Mouse (Mus musculus) C2C12 (cell line): ENCODE results near the gene Washc1. TPM values are rescaled to one million over a fixed set of nuclear protein-coding genes. Genes with fewer than 3 reads are reported as not detected.
A peak's percentile ranks its signal among the peaks of the same experiment; 100 is the strongest.

Experiments used
- H3K27me3 ChIP-seq: one replicate; pipeline ENCODE4 v1.6.1; 2011; ENCODE audit not compliant: control insufficient read depth, insufficient read depth, insufficient read length
- H3K36me3 ChIP-seq: one replicate; pipeline ENCODE4 v1.6.1; 2011; ENCODE audit not compliant: control insufficient read depth, insufficient read depth
- H3K4me3 ChIP-seq: one replicate; pipeline ENCODE4 v1.5.1; 2011; ENCODE audit warnings: mild to moderate bottlenecking, control low read depth; ENCODE audit not compliant: poor library complexity, insufficient read depth, severe bottlenecking
- H3K79me2 ChIP-seq: one replicate; pipeline ENCODE4 v1.6.1; 2011; ENCODE audit not compliant: control insufficient read depth, insufficient read depth
- H3K79me3 ChIP-seq: one replicate; pipeline ENCODE4 v1.6.1; 2011; ENCODE audit warnings: low read depth, control low read depth
- H3ac ChIP-seq: one replicate; pipeline ENCODE3; 2011; ENCODE audit warnings: low read depth; ENCODE audit not compliant: control insufficient read depth, insufficient read length
- CEBPB ChIP-seq: IDR thresholded peaks from one replicate; pipeline ENCODE4 v1.6.1; 2011; ENCODE audit warnings: low read depth, mild to moderate bottlenecking, control low read depth, moderate library complexity
- CTCF ChIP-seq: IDR thresholded peaks from one replicate; pipeline ENCODE4 v1.5.1; 2011; ENCODE audit not compliant: control insufficient read depth, insufficient read depth, insufficient read length
- FOSL1 ChIP-seq: IDR thresholded peaks from one replicate; pipeline ENCODE4 v1.8.0; 2011; ENCODE audit warnings: mild to moderate bottlenecking, low read length; ENCODE audit not compliant: poor library complexity, insufficient read depth, severe bottlenecking
- MAX ChIP-seq: IDR thresholded peaks from one replicate; pipeline ENCODE4 v1.6.1; 2011; ENCODE audit warnings: mild to moderate bottlenecking, control low read depth
- MYOD1 ChIP-seq: IDR thresholded peaks from one replicate; pipeline ENCODE4 v1.6.1; 2011; ENCODE audit warnings: low read depth; ENCODE audit not compliant: control insufficient read depth, insufficient read length
- MYOG ChIP-seq: IDR thresholded peaks from one replicate; pipeline ENCODE4 v1.6.1; 2011; ENCODE audit not compliant: control insufficient read depth, insufficient read length; ENCODE audit errors: extremely low read depth
- USF1 ChIP-seq: IDR thresholded peaks from one replicate; pipeline ENCODE4 v1.6.1; 2011; ENCODE audit warnings: low read depth, mild to moderate bottlenecking, control low read depth, moderate library complexity
- polyA plus RNA-seq: library from polyadenylated mRNA; unstranded; fragments of >200 nt; fragmentation: generic; extraction: Trizol; gene quantifications from one replicate; pipeline ENCODE4 v1.2.1, GENCODE M21; 2012; ENCODE audit warnings: missing spikeins

Washc1 gene
- polyA plus RNA-seq, 1 experiment, result 34.5 TPM

GRCm38 (mm10) chr17:66092065-66092464, 19.3 kb upstream of the Washc1 start:
- H3K79me2 ChIP-seq, result peaks cover 66% of the 10 kb centered on the region
- H3K4me3 ChIP-seq, result no peak overlapping the region
- peaks cover 23% of the 10 kb centered on the region for H3K79me3 ChIP-seq
- TF ChIP-seq FOSL1, result no peak
- no peak for TF ChIP-seq MAX
- no peak for TF ChIP-seq MYOG
- TF ChIP-seq CTCF, result no peak
- TF ChIP-seq MYOD1, result no peak
- H3K27me3 ChIP-seq, result no peaks in the 10 kb centered on the region
- H3K36me3 ChIP-seq, result peaks cover 33% of the 10 kb centered on the region
- H3ac ChIP-seq, result no peak overlapping the region

GRCm38 (mm10) chr17:66092664-66093063, 18.7 kb upstream of the Washc1 start:
- Histone ChIP-seq H3K79me3 (peaks cover 28% of the 10 kb centered on the region), H3ac (no peak overlapping the region), H3K4me3 (no peak overlapping the region), H3K79me2 (peaks cover 72% of the 10 kb centered on the region), H3K27me3 (no peaks in the 10 kb centered on the region), H3K36me3 (peaks cover 27% of the 10 kb centered on the region)
- TF ChIP-seq MYOG (no peak), MYOD1 (no peak), USF1 (no peak), MAX (no peak), FOSL1 (no peak), CTCF (no peak), CEBPB (no peak)

DNA sequence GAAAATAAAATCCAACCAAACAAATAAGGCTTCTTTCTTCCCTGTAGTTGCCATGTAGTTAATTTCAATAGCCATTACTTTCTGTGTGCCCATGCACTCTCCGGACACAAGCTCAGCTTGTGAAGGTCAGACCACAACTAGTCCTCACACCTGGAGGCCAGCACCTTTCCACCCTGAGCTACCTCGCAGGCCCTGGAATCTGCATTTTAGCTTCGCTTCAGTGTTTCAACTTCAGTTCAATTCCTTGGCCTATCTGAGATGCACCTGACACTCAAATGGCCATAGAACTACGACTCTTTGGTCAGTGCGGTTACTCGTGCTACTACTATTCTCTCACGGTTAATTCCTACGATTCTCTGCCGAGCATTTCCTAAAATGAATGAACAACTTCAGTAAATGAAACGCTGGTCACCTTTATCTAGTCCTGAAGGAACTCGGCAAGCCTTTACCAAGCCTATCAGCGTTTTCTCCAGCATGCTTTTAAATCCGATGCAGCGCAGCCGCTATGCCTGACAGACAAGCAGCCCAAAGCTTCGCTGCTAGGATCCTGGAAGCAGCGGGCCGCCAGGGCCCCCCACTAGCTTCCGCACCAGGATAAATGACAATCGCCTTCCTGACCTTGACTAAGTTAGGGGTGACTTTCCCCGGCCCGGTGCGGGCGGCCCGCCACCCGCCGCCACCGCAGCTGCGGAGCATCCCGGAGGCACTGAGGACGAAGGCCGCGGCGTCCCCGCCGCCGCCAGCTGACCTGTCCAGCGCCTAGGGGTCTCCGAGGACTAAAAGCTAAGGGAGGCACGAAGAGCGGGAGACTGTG, 10.6 kb upstream of the Washc1 start:
- peaks cover 55% of the 10 kb centered on the region for H3K79me2 ChIP-seq
- H3ac ChIP-seq, result peak overlapping the region; percentile 86
- no peaks in the 10 kb centered on the region for H3K36me3 ChIP-seq
- no peak for TF ChIP-seq FOSL1
- TF ChIP-seq MYOG, result no peak
- no peak for TF ChIP-seq CTCF
- no peak for TF ChIP-seq MYOD1
- TF ChIP-seq CEBPB, result no peak
- no peak for TF ChIP-seq MAX
- no peak for TF ChIP-seq USF1
- peak overlapping the region; percentile 80 for H3K4me3 ChIP-seq
- H3K27me3 ChIP-seq, result no peaks in the 10 kb centered on the region
- peaks cover 43% of the 10 kb centered on the region for H3K79me3 ChIP-seq

DNA sequence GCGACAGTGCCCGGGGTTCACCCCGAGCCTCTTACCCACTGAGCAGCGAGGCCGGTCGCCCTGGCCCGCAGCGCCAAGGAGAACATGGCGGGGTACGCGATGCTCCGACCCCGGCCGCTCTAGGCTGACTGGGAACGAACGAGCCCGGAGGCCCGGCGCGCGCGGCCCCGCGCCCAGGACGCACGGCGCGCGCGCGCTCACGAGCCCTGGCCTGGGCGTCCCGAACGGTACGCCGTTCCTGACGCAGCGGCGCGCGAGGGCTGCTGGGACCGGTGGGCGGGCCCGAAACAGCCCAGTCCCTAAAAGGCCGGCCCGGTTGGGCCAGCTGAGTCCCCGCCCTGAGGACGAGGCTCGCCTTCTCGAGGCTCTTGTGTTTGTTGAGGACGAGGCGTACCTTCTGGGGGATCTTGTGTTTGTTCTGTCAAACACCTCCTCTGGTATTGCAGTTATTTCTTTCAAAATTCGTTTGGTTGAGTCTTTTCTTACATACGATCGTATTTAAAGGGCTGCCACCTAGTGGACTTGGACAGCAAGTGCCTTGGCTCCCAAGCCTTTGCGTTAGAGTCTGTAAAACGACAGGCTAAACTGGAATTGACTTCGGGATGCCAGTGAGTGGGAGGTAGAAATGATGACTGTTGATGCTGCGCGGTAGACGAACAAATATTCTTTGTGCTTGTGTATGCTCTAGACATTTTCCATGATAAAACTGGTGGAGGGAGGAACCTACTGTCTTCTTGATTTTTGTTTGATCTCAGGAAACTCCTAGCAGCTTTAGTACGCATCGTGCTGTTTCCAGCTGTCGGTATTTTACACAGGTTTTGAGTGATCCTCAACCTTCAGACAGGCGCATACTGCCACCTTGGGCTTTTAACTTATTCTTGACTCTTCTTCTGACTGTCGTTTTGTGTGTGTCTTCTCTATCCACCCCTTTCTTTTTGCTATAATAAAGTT, 9.7 kb upstream of the Washc1 start, which contains the start of gene Ndufv2:
Gene Ndufv2, minus strand, starts transcription at position 180 of the 951 bp plus-strand sequence.
- Histone ChIP-seq H3K36me3 (no peaks in the 10 kb centered on the region), H3K79me3 (peaks cover 36% of the 10 kb centered on the region), H3K4me3 (peak within 1 kb of the TSS; percentile 80), H3K79me2 (peaks cover 46% of the 10 kb centered on the region), H3ac (peak within 1 kb of the TSS; percentile 86), H3K27me3 (no peaks in the 10 kb centered on the region)
- no peak for TF ChIP-seq MYOD1
- TF ChIP-seq MYOG, result no peak
- TF ChIP-seq USF1, result no peak
- TF ChIP-seq CTCF, result no peak
- TF ChIP-seq CEBPB, result no peak
- TF ChIP-seq MAX, result peak; percentile 39
- no peak for TF ChIP-seq FOSL1

- H3K36me3 ChIP-seq, result no peaks in the 10 kb centered on the region
- TF ChIP-seq FOSL1, result no peak
- TF ChIP-seq MYOD1, result no peak
- TF ChIP-seq USF1, result no peak
- TF ChIP-seq MYOG, result no peak
- TF ChIP-seq MAX, result no peak
- no peak for TF ChIP-seq CEBPB
- no peak for TF ChIP-seq CTCF
- peaks cover 19% of the 10 kb centered on the region for H3K79me3 ChIP-seq
- no peak overlapping the region for H3ac ChIP-seq
- no peaks in the 10 kb centered on the region for H3K27me3 ChIP-seq
- peaks cover 22% of the 10 kb centered on the region for H3K79me2 ChIP-seq
- no peak overlapping the region for H3K4me3 ChIP-seq
Observed at GRCm38 (mm10) chr17:66104076-66104475, 7.3 kb upstream of the Washc1 start.
